Mouse (Mus musculus) C2C12 (cell line): Measurements from ENCODE around the gene Ppme1. TPM values are rescaled to one million over a fixed set of nuclear protein-coding genes. Genes with fewer than 3 reads are reported as not detected.
A peak's percentile ranks its signal among the peaks of the same experiment; 100 is the strongest.

ENCODE experiments used
- H3K27me3 ChIP-seq: one replicate; pipeline ENCODE4 v1.6.1; 2011; ENCODE audit not compliant: control insufficient read depth, insufficient read depth, insufficient read length
- H3K36me3 ChIP-seq: one replicate; pipeline ENCODE4 v1.6.1; 2011; ENCODE audit not compliant: control insufficient read depth, insufficient read depth
- H3K4me3 ChIP-seq: one replicate; pipeline ENCODE4 v1.5.1; 2011; ENCODE audit warnings: mild to moderate bottlenecking, control low read depth; ENCODE audit not compliant: poor library complexity, insufficient read depth, severe bottlenecking
- H3K79me2 ChIP-seq: one replicate; pipeline ENCODE4 v1.6.1; 2011; ENCODE audit not compliant: control insufficient read depth, insufficient read depth
- H3K79me3 ChIP-seq: one replicate; pipeline ENCODE4 v1.6.1; 2011; ENCODE audit warnings: low read depth, control low read depth
- H3ac ChIP-seq: one replicate; pipeline ENCODE3; 2011; ENCODE audit warnings: low read depth; ENCODE audit not compliant: control insufficient read depth, insufficient read length
- CEBPB ChIP-seq: IDR thresholded peaks from one replicate; pipeline ENCODE4 v1.6.1; 2011; ENCODE audit warnings: low read depth, mild to moderate bottlenecking, control low read depth, moderate library complexity
- CTCF ChIP-seq: IDR thresholded peaks from one replicate; pipeline ENCODE4 v1.5.1; 2011; ENCODE audit not compliant: control insufficient read depth, insufficient read depth, insufficient read length
- FOSL1 ChIP-seq: IDR thresholded peaks from one replicate; pipeline ENCODE4 v1.8.0; 2011; ENCODE audit warnings: mild to moderate bottlenecking, low read length; ENCODE audit not compliant: poor library complexity, insufficient read depth, severe bottlenecking
- MAX ChIP-seq: IDR thresholded peaks from one replicate; pipeline ENCODE4 v1.6.1; 2011; ENCODE audit warnings: mild to moderate bottlenecking, control low read depth
- MYOD1 ChIP-seq: IDR thresholded peaks from one replicate; pipeline ENCODE4 v1.6.1; 2011; ENCODE audit warnings: low read depth; ENCODE audit not compliant: control insufficient read depth, insufficient read length
- MYOG ChIP-seq: IDR thresholded peaks from one replicate; pipeline ENCODE4 v1.6.1; 2011; ENCODE audit not compliant: control insufficient read depth, insufficient read length; ENCODE audit errors: extremely low read depth
- USF1 ChIP-seq: IDR thresholded peaks from one replicate; pipeline ENCODE4 v1.6.1; 2011; ENCODE audit warnings: low read depth, mild to moderate bottlenecking, control low read depth, moderate library complexity
- polyA plus RNA-seq: library from polyadenylated mRNA; unstranded; fragments of >200 nt; fragmentation: generic; extraction: Trizol; gene quantifications from one replicate; pipeline ENCODE4 v1.2.1, GENCODE M21; 2012; ENCODE audit warnings: missing spikeins

Ppme1 gene
- polyA plus RNA-seq, 1 experiment: 44.2 TPM

DNA sequence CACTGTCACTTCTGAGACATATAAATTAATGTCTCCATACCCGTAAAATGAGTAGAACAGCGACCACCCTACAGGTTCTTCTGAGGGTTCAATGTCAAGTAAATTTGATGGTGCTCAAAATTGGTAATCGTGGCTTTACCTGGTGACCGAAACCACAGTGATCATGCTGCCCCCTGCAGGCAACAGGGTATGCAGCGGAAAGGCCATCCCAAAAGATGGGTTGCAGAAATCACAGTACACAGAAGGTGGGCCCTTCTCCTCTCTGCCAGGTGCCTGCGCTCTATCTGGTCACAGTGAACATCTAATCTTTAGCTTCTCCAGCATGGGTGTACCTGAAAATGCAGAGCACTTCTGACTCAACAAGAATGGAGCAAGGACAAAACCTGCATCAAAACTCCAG lies 46.6 kb downstream of the Ppme1 start:
- TF ChIP-seq CTCF (peak; percentile 15), USF1 (no peak), MYOG (no peak)
- Histone ChIP-seq H3ac (no peak overlapping the region), H3K4me3 (no peak overlapping the region), H3K36me3 (peaks cover 6% of the 10 kb centered on the region), H3K27me3 (no peaks in the 10 kb centered on the region), H3K79me2 (no peaks in the 10 kb centered on the region), H3K79me3 (no peaks in the 10 kb centered on the region)

DNA sequence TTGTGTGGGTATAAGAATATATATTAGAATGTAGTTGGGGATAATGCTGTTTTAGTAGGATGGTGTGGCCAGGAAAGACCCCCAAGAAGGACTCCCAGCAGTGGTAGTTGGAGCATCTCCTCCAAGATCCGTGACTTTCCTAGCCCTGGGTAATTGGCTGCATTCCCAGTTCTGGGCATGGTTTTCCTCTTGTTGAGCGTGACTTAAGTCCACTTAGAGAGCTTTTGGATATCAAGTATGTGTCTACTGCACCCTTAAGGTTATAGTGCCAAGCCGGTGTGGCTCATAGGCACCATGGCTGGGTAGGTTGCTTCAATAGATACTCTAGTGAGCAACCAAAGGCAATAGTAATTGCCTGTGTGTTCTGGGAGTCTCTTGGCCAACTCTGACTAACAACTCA lies 48.4 kb downstream of the Ppme1 start:
- no peaks in the 10 kb centered on the region for H3K79me3 ChIP-seq
- H3K79me2 ChIP-seq: no peaks in the 10 kb centered on the region
- no peaks in the 10 kb centered on the region for H3K27me3 ChIP-seq
- H3K36me3 ChIP-seq: peaks cover 1% of the 10 kb centered on the region
- H3ac ChIP-seq: no peak overlapping the region
- H3K4me3 ChIP-seq: no peak overlapping the region
- TF ChIP-seq CEBPB: no peak
- no peak for TF ChIP-seq MAX
- TF ChIP-seq CTCF: no peak
- TF ChIP-seq FOSL1: no peak
- TF ChIP-seq MYOD1: no peak
- TF ChIP-seq MYOG: no peak
- no peak for TF ChIP-seq USF1

DNA sequence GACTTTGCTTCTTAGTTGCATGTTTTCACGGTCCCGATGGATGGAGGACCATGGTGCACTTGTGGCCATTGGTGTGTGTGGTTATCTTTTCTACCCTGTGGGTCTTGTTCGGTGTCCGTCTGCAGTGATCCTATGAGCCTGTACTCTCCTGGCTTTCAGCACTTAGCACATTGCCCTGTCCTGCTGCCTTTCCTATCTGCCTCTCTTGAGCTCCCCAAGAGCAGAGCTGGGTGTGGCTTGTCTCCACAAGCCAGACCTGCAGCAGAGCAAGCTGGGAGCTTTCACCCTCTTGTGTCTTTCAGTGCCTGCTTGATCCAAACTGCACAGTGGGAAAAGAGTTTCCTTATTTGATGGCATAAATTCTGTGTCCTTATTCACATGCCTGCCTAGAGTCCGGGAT lies 54.6 kb downstream of the Ppme1 start:
- H3K79me2 ChIP-seq: no peaks in the 10 kb centered on the region
- TF ChIP-seq MYOD1 (no peak), MAX (no peak), USF1 (no peak), CEBPB (no peak), MYOG (no peak), CTCF (no peak), FOSL1 (no peak)

DNA sequence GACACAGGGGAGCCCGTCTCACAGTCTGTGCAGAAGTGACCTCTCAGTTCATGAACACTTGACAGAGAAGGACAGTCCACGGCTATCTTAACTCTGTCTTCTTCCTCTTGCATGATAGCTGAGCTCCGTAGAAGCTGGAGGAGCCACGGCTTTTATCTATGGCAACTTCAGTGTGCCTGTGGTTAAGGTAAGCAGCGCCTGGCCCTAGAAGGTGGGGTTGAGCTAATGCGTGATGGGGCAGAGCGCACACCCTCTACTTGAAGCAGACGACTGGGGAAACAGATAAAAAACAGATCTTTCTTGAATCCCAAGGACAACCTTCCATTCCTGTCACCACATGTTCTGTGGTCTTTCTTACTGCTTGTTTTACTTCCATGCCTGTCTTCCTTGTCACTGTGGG lies 55.2 kb downstream of the Ppme1 start:
- no peak overlapping the region for H3K4me3 ChIP-seq
- no peaks in the 10 kb centered on the region for H3K36me3 ChIP-seq
- no peaks in the 10 kb centered on the region for H3K27me3 ChIP-seq
- H3K79me3 ChIP-seq: no peaks in the 10 kb centered on the region
- H3ac ChIP-seq: no peak overlapping the region
- no peak for TF ChIP-seq MYOD1
- TF ChIP-seq MAX: no peak
- TF ChIP-seq CTCF: no peak
- no peak for TF ChIP-seq MYOG
- no peak for TF ChIP-seq CEBPB
- TF ChIP-seq USF1: no peak
- no peak for TF ChIP-seq FOSL1
- H3K79me2 ChIP-seq: no peaks in the 10 kb centered on the region

More for the DNA sequence above, 54.6 kb downstream of the Ppme1 start:
- Histone ChIP-seq H3K79me3 (no peaks in the 10 kb centered on the region), H3K4me3 (no peak overlapping the region), H3K27me3 (no peaks in the 10 kb centered on the region), H3K36me3 (no peaks in the 10 kb centered on the region), H3ac (no peak overlapping the region)

DNA sequence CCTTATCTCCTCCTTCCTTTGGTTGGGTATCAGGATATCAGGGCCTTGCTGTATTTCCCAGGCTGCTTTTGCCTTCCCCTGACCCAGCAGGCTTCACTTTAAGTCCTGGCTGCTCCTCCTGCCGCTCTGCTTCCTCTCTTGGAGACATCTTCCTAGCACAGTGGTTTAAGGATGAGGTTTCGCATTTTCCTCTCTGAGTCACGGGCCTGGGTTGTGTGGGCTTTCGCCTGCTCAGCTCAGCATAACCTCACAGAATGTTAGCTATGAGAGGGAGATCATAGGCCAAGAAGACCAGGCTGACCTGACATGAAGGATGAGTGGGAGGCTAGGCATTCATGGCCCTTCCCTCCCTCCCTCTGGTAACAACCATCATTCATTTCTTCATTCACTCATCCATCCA lies 59.4 kb downstream of the Ppme1 start:
- no peak for TF ChIP-seq MYOD1
- no peak for TF ChIP-seq USF1
- no peak for TF ChIP-seq CTCF
- TF ChIP-seq FOSL1: no peak
- TF ChIP-seq MAX: no peak
- no peak for TF ChIP-seq CEBPB
- TF ChIP-seq MYOG: no peak
- H3K79me3 ChIP-seq: no peaks in the 10 kb centered on the region
- no peaks in the 10 kb centered on the region for H3K79me2 ChIP-seq
- no peaks in the 10 kb centered on the region for H3K36me3 ChIP-seq
- H3ac ChIP-seq: no peak overlapping the region
- H3K27me3 ChIP-seq: no peaks in the 10 kb centered on the region
- H3K4me3 ChIP-seq: no peak overlapping the region

DNA sequence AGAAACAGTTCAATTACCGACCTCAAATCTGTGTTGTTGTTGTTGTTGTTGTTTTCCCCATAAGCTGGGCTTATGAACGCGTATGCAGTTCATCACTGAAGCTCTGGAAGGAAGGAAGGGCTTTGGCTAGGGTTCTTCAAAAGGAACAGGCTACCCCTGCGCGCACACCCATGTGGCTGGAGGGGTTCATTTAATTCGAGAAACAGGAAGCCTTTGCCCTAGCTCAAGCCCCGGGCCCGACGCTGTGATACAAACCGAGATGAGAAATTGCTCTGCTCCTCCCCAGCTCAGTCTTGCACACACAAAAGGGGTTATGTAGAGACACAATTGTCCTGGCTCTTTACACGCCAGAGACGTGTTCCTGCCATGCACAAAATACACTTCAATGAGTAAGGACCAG lies 61.8 kb downstream of the Ppme1 start:
- no peak overlapping the region for H3ac ChIP-seq
- H3K79me3 ChIP-seq: no peaks in the 10 kb centered on the region
- TF ChIP-seq CEBPB (no peak), MYOD1 (no peak), MAX (no peak), FOSL1 (no peak), MYOG (no peak), CTCF (no peak), USF1 (no peak)
- H3K36me3 ChIP-seq: no peaks in the 10 kb centered on the region
- no peaks in the 10 kb centered on the region for H3K27me3 ChIP-seq
- no peak overlapping the region for H3K4me3 ChIP-seq
- H3K79me2 ChIP-seq: no peaks in the 10 kb centered on the region
